Mouse (Mus musculus) heart, adult 8-10 months (tissue): ENCODE measurements around the gene Ugt1a8. TPM values are rescaled to one million over a fixed set of nuclear protein-coding genes. Genes with fewer than 3 reads are reported as not detected.
"Not testable (repeated sequence)": the region's sequence is repeated elsewhere in the genome, so short reads cannot be mapped to it uniquely, and the experiment has no call there.

Source experiments
- DNase-seq: peaks from one replicate; pipeline ENCODE4 v3.0.0; 2022; ENCODE audit warnings: low spot score
- total RNA-seq, 4 experiments: library from RNA; stranded (reverse); gene quantifications; 2 replicates each; pipeline ENCODE4 v1.2.4; 2022

Ugt1a8 gene
- total RNA-seq, 4 experiments from 2014 or later, result not detected

DNA sequence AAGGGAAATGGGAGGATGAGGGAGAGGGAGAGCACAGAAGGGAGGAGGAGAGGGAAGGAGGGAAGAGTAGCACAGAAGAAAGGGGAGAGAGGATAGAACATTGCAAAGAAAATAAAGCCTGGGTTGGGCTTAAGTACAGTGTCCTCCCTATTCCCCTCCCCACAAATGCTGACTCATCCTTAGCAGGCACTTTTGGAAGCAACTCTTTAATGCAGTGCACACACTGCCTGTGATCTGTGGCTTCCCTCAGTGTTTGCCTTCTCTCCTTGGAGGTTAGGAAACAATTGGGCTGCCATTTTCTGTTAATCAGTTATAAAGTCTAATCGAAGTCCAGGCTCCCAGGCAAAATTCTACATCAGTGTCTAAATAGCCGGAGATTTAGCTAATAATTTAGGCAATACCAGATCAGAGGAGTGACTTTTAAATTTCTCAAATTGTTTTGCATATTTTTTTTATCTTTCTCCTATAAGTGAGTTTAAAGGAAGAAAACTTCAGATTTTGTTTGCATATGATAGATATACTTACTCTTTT, 21.5 kb downstream of the Ugt1a8 start:
- DNase-seq, result not testable (repeated sequence)

DNA sequence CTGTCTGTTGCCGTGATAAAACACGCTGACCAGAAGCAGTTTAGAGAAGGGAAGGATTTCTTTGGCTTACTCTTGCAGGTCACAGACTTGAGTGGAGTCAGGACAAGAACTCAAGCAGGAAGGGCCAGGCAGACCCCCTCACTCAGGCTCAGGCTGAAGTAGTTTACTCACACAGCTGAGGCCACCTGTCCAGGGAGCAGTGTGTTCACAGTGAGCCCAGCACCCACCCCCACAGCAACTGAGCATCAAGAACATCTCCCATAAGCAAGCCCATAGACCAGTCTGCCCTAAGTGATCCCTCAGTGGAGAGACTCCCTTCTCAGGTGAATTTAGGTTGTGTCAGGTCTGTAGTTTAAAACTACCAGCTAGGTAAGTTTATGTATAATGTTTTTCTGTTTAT, 22.0 kb downstream of the Ugt1a8 start:
- not testable (repeated sequence) for DNase-seq

DNA sequence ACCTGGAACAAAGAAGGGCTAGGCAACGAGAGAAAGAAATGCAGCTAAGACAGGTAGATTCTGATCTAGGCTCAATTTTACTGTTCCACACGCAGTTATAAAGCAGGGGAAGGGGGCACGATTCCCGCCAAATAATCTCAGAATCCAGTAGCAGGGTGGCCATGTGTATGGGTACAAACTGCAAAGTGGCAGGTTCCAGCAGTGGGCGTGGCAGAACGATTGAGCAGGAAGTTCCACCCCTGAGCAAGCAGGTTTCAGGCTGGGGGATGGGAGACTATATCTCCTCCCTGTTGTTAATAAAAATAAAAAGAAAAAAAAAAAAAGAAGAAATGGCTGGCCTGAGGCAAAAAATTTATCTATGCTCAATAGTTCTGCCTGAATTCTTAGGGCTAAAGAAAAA, 25.2 kb downstream of the Ugt1a8 start:
- DNase-seq, result not testable (repeated sequence)

DNA sequence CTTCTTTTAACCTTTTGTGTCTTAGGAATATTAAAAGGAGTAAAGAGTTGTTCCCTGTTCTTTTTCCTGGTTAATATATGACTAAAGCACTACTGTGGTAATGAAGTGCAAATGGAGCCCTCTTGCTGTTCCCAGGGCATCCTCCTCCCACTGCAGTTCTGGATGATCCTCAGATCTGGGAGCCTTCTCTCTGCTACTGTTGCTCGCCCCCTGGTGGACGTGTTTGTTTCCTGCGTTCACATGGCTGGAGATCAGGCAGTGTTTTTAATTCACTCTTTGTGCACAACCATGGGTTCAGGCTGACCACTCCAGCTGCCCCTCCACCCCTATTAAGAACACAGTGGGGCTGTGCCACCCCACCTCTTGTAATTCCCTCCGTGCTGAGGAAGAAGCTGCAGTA, 32.9 kb downstream of the Ugt1a8 start:
- DNase-seq, result not testable (repeated sequence)

- DNase-seq, result not testable (repeated sequence)
These were observed 33.9 kb downstream of the Ugt1a8 start for GRCm38 (mm10) chr1:88121521-88121920.

DNA sequence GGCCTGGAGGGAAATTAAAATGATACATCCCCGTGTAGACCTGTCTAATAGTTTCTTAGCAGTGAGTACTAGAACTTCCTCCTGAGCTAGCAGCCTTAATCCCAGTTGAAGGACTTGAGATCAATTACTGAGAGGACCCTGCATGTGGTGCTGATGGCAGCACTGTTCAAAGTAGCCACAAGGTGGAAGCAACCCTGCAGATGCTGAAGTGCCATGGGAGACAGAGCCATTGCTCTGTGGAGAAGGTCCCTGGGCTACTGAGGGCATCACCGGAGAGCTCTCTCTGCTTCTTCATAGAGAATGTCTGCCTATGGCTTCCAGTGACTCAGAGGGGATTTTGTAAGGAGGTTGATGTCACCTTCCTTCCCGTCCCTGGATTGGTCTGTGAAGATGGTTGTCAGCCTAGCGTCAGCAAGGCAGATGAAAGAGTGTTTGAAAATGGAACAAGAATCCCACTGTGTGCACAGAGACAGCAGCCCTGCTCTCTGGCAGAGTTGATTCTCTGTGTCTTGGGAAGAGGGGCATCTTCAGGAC, 38.3 kb downstream of the Ugt1a8 start:
- not testable (repeated sequence) for DNase-seq

DNA sequence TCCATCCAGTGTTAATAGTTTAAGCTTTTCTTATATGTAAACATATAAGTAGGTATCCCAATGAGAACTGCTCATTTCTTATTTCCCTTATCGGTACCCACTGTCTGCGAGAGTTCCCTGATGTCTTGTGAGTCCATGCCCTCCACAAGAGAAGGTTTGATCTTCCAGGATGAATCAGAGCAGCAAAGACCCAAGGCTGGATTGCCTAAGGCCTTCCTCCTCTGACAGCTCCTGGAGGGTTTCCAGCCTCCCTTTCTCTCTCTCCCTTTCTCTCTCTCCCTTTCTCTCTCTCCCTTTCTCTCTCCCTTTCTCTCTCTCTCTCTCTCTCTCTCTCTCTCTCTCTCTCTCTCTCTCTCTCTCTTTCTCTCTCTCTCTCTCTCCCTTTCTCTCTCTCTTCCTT, 41.5 kb downstream of the Ugt1a8 start:
- not testable (repeated sequence) for DNase-seq

DNA sequence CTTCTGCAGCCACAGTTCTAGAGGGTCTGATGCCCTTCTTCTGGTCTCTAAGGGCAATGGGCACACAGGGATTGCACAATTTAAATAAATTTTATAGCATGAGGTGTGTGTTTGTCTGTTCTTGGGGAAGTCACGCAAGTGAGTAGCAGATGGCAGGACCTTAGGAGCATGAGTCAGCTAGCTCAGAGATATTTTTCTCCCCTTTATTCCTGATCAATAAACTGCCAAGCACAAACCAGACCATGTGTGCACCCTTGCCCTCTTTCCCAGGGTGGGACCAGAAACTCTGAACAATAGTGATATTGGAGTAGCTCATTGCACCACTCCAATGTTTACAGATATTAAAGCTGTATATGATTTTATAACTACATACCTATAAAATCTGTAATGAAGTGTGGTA, 42.6 kb downstream of the Ugt1a8 start:
- DNase-seq, result not testable (repeated sequence)

DNA sequence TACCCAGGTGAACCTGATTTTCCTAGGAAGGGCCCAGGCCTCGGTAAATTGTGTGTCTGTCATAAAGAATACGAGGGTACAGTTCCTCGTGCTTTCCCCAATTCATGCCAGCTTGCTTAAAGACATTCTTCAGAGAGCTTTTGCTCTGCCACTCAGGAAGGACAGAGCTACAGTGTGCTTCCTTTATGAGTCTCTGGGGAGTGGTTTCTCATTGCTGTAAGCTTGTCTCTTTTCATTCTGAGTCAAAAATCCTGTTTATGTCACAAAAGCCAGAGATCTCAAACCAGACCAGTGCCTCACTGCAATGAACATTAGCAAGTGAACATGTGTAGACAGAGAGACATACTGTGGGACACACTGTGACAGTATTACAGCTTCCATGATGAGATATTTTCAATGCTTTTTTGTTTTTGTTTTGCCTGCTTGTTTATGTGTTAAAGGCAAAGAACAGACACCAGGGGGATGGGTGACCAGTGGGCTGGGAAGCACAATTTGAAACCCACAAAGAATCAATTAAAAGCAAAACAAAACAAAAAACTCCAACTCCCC, 46.4 kb downstream of the Ugt1a8 start:
- no peak for DNase-seq

DNA sequence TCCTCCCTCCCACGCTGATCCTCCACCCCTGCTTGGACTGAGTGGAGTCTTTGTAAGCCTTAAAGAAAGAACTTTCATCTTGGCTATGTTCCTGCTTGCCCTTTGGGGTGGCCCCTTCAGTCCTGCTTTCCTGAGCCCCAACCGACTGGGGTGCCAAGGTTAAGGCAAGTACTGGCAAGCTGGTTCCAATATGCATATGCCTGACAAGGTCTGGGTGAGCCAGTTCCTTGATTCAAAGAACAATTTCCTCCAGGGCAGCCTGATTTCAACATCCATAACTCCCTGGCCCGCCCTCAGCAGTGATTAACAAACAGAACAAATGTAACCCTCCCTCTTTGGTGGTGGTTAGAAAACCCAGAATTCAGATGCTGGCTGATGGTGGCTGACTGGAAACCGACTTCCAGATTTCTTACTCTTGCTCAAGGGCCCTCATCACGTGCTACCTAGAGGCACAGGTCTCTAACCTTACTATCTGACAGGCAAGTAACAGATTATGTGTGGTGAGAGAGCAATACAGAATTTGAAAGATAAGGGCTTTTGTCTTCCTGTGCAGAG, 46.9 kb downstream of the Ugt1a8 start, which contains the start of gene Ugt1a6a:
Gene Ugt1a6a, plus strand, starts transcription at position 353 of the 555 bp plus-strand sequence.
- peak; percentile 30 for DNase-seq

GRCm38 (mm10) chr1:88135229-88135904, 47.8 kb downstream of the Ugt1a8 start:
- not testable (repeated sequence) for DNase-seq

DNA sequence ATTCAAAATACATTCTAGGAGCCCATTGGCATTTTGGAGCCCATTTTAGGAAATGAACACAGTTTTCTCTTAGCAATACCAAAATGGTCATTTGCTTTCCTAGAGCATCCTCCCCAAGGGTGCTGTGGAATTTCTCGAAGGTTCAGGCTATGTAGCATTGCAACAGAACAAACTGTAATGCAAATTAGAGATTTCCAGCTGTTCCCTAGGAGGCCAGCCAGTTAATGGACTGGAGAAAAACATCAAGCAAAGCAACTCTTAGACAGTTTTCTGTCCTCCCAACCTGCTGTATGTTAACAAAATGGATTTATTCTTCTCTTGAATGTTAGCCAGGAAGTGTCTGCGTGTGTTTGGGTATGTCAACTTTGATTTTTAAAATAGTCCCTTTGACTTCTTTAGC, 49.0 kb downstream of the Ugt1a8 start:
- peak; percentile 26 for DNase-seq

- no peak for DNase-seq
These were observed 49.7 kb downstream of the Ugt1a8 start for GRCm38 (mm10) chr1:88137264-88137663.

DNA sequence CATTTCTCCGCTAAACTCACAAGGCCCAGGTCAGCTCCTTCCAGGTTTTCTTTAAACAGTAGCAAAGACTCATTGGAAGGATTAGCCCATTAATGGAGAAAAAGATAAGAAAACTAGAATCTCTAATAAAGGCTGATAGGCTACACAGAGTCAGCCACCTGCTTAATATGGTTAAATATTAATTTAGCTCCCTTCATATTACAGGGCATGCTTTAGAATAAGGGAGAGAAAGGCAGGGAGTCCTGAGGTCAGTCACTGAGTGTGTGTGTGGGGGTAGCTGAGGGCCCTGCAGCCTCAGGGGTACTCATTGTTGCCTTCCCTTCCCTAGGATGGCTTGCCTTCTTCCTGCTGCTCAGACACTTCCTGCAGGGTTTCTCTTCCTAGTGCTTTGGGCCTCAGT, 50.5 kb downstream of the Ugt1a8 start:
- no peak for DNase-seq

- DNase-seq, result not testable (repeated sequence)
These were observed 52.9 kb downstream of the Ugt1a8 start for GRCm38 (mm10) chr1:88140492-88140891.

DNA sequence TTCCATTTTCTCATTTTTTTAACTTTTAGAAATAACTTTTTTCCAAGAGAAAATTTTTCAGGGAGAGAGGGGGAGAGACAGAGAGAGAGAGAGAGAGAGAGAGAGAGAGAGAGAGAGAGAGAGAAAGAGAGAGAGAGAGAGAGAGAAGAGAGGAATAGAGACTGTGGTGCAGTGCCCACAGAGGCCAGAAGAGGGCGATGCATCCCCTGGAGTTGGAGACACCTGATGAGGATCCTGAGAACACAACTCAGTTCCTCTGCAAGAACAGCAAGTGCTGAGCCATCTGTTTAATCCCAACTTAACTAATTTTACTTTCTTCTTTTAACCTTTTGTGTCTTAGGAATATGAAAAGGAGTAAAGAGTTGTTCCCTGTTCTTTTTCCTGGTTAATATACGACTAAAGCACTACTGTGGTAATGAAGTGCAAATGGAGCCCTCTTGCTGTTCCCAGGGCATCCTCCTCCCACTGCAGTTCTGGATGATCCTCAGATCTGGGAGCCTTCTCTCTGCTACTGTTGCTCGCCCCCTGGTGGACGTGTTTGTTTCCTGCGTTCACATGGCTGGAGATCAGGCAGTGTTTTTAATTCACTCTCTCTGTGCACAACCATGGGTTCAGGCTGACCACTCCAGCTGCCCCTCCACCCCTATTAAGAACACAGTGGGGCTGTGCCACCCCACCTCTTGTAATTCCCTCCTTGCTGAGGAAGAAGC, 56.5 kb downstream of the Ugt1a8 start:
- peak; percentile 17 for DNase-seq

GRCm38 (mm10) chr1:88145278-88145677, 57.7 kb downstream of the Ugt1a8 start:
- not testable (repeated sequence) for DNase-seq

- DNase-seq, result not testable (repeated sequence)
These were observed 62.5 kb downstream of the Ugt1a8 start for GRCm38 (mm10) chr1:88150133-88150532.

- no peak for DNase-seq
These were observed 70.8 kb downstream of the Ugt1a8 start for GRCm38 (mm10) chr1:88158430-88158829.

GRCm38 (mm10) chr1:88165711-88166110, 78.1 kb downstream of the Ugt1a8 start, which contains the start of gene Ugt1a5:
TSS of gene Ugt1a5 (plus strand) at chr1:88166012.
- no peak for DNase-seq

- not testable (repeated sequence) for DNase-seq
These were observed 84.6 kb downstream of the Ugt1a8 start for GRCm38 (mm10) chr1:88172190-88172589.

DNA sequence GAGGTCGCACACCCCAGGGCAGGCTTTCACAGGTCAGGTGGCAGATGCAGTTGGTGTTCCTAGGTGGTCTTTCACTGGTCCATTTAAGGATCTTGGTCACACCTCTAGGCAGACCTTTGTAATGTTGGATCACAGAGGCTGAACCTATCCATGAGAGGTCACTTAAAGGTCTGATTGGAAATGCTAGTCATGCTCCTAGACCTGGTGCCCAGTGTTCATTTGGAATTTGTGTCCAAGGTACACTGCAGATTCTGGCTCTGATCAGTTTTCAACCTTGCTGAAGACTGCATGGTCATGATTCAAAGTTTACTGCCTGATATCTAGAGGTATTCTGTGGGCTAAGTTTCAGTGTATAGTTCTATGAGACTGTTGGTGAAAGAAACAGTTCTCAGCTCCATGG, 92.0 kb downstream of the Ugt1a8 start:
- no peak for DNase-seq
